Mouse (Mus musculus) spleen, adult 2 months (tissue): ENCODE data around the gene Tcf7l2. TPM values are rescaled to one million over a fixed set of nuclear protein-coding genes. Genes with fewer than 3 reads are reported as not detected.

Experiments
- DNase-seq, 2 experiments: peaks; one replicate each; pipeline versions ENCODE4 v3.0.0 to v3.0.0-alpha.2; 2012 to 2021; ENCODE audit warnings: low spot score in 2 of 2, low read depth in 1 of 2
- H3K27ac ChIP-seq: fragments of 200-500 bp; 2 replicates; pipeline ENCODE4 v1.5.1; 2012; ENCODE audit warnings: low read length, inconsistent platforms; ENCODE audit not compliant: insufficient read depth
- H3K27me3 ChIP-seq: fragments of 200-500 bp; 2 replicates; pipeline ENCODE4 v1.6.1; 2012; ENCODE audit warnings: mild to moderate bottlenecking, moderate library complexity, low read length, inconsistent platforms; ENCODE audit not compliant: control insufficient read depth, insufficient read depth
- H3K36me3 ChIP-seq: fragments of 200-500 bp; 2 replicates; pipeline ENCODE4 v1.6.1; 2012; ENCODE audit warnings: mild to moderate bottlenecking, low read length, inconsistent platforms; ENCODE audit not compliant: control insufficient read depth, insufficient read depth
- H3K4me1 ChIP-seq: fragments of 200-500 bp; 2 replicates; pipeline ENCODE4 v1.6.1; 2011; ENCODE audit warnings: inconsistent platforms; ENCODE audit not compliant: control insufficient read depth, insufficient read depth, insufficient read length
- H3K4me3 ChIP-seq: fragments of 200-500 bp; 2 replicates; pipeline ENCODE4 v1.5.1; 2011; ENCODE audit warnings: mild to moderate bottlenecking, inconsistent platforms; ENCODE audit not compliant: insufficient read depth, insufficient read length; ENCODE audit errors: extremely low read depth
- CTCF ChIP-seq: fragments of 200-500 bp; IDR thresholded peaks from 2 replicates; pipeline ENCODE4 v1.5.1; 2011; ENCODE audit warnings: mild to moderate bottlenecking, inconsistent platforms; ENCODE audit not compliant: insufficient read depth, insufficient read length, insufficient replicate concordance; ENCODE audit errors: extremely low read depth
- POLR2A ChIP-seq: fragments of 200-500 bp; IDR thresholded peaks from 2 replicates; pipeline ENCODE4 v1.6.1; 2011; ENCODE audit warnings: low read depth, low read length, inconsistent platforms
- WGBS: fragments of 180-500 bp; shearing (Covaris S2); methylation state at CpG from one replicate; pipeline ENCODE4 v1.1.7; 2018; 5-methylcytosine and 5-hydroxymethylcytosine counted together
- polyA plus RNA-seq: library from polyadenylated mRNA; depleted of rRNA; stranded (reverse); fragments of >200 nt; gene quantifications from 2 replicates; pipeline ENCODE4 v1.2.3, GENCODE M21; 2012

Tcf7l2 gene
- polyA plus RNA-seq, 1 experiment: 11.3 TPM

- Histone ChIP-seq H3K27ac (no peak overlapping the region), H3K4me3 (no peak overlapping the region), H3K27me3 (no peaks in the 10 kb centered on the region), H3K36me3 (no peaks in the 10 kb centered on the region), H3K4me1 (no peaks in the 10 kb centered on the region)
- TF ChIP-seq POLR2A: no peak
- TF ChIP-seq CTCF: no peak
- 89% methylated on average over 5 of the region's 5 CpGs for WGBS
- no peak for DNase-seq
These were observed 209.8 kb downstream of the Tcf7l2 start for GRCm38 (mm10) chr19:55951397-55951796.

GRCm38 (mm10) chr19:55953207-55953606, 211.6 kb downstream of the Tcf7l2 start:
- TF ChIP-seq POLR2A (no peak), CTCF (no peak)
- Histone ChIP-seq H3K27me3 (no peaks in the 10 kb centered on the region), H3K36me3 (no peaks in the 10 kb centered on the region), H3K4me3 (no peak overlapping the region), H3K4me1 (no peaks in the 10 kb centered on the region), H3K27ac (no peak overlapping the region)
- 99% methylated on average over 3 of the region's 3 CpGs for WGBS
- DNase-seq: no peak

- 74% methylated on average over 3 of the region's 3 CpGs for WGBS
- Histone ChIP-seq H3K36me3 (no peaks in the 10 kb centered on the region), H3K4me1 (no peaks in the 10 kb centered on the region), H3K27me3 (no peaks in the 10 kb centered on the region), H3K27ac (no peak overlapping the region), H3K4me3 (no peak overlapping the region)
- TF ChIP-seq POLR2A: no peak
- no peak for TF ChIP-seq CTCF
- DNase-seq: no peak
These were observed 213.5 kb downstream of the Tcf7l2 start for GRCm38 (mm10) chr19:55955126-55955525.

- no peak for DNase-seq
- Histone ChIP-seq H3K36me3 (no peaks in the 10 kb centered on the region), H3K4me3 (no peak overlapping the region), H3K27me3 (no peaks in the 10 kb centered on the region), H3K4me1 (no peaks in the 10 kb centered on the region), H3K27ac (no peak overlapping the region)
- 90% methylated on average over 6 of the region's 6 CpGs for WGBS
- TF ChIP-seq POLR2A: no peak
- TF ChIP-seq CTCF: no peak
These were observed 215.1 kb downstream of the Tcf7l2 start for GRCm38 (mm10) chr19:55956745-55957144.

GRCm38 (mm10) chr19:55964421-55964820, 222.8 kb downstream of the Tcf7l2 start:
- Histone ChIP-seq H3K27me3 (no peaks in the 10 kb centered on the region), H3K36me3 (no peaks in the 10 kb centered on the region), H3K27ac (no peak overlapping the region), H3K4me3 (no peak overlapping the region), H3K4me1 (no peaks in the 10 kb centered on the region)
- no peak for TF ChIP-seq CTCF
- TF ChIP-seq POLR2A: no peak
- WGBS: 93% methylated on average over 3 of the region's 3 CpGs
- DNase-seq: no peak

- no peak overlapping the region for H3K4me3 ChIP-seq
- no peaks in the 10 kb centered on the region for H3K4me1 ChIP-seq
- DNase-seq: no peak
- no peak overlapping the region for H3K27ac ChIP-seq
- no peaks in the 10 kb centered on the region for H3K36me3 ChIP-seq
- no peaks in the 10 kb centered on the region for H3K27me3 ChIP-seq
- no peak for TF ChIP-seq CTCF
- no peak for TF ChIP-seq POLR2A
- WGBS: 67% methylated on average over 7 of the region's 7 CpGs
These were observed 224.4 kb downstream of the Tcf7l2 start for GRCm38 (mm10) chr19:55966066-55966465.

- TF ChIP-seq POLR2A (no peak), CTCF (no peak)
- Histone ChIP-seq H3K27ac (no peak overlapping the region), H3K4me3 (no peak overlapping the region), H3K36me3 (no peaks in the 10 kb centered on the region), H3K27me3 (no peaks in the 10 kb centered on the region), H3K4me1 (no peaks in the 10 kb centered on the region)
- no peak for DNase-seq
- WGBS: 58% methylated on average over 14 of the region's 14 CpGs
These were observed 228.4 kb downstream of the Tcf7l2 start for GRCm38 (mm10) chr19:55969929-55970531.
